Mouse (Mus musculus) hindlimb bud, embryonic 11.5 days (tissue): ENCODE data around the gene Cldn24.

Experiments
- DNase-seq: peaks from one replicate; pipeline ENCODE4 v3.0.0-alpha.2; 2012; ENCODE audit warnings: low read depth, low spot score; ENCODE audit errors: extremely low spot score

The Cldn24 gene

GRCm38 (mm10) chr8:47825596-47825995, 3.7 kb downstream of the Cldn24 start:
- no peak for DNase-seq

GRCm38 (mm10) chr8:47826911-47827310, 5.0 kb downstream of the Cldn24 start:
- no peak for DNase-seq

- no peak for DNase-seq
These were observed 10.7 kb downstream of the Cldn24 start for GRCm38 (mm10) chr8:47832616-47833015.

- no peak for DNase-seq
These were observed 12.0 kb downstream of the Cldn24 start for GRCm38 (mm10) chr8:47833944-47834343.

- no peak for DNase-seq
These were observed 21.1 kb downstream of the Cldn24 start for GRCm38 (mm10) chr8:47843063-47843462.

- DNase-seq: no peak
These were observed 21.7 kb downstream of the Cldn24 start for GRCm38 (mm10) chr8:47843651-47844050.

GRCm38 (mm10) chr8:47845956-47846355, 24.0 kb downstream of the Cldn24 start:
- no peak for DNase-seq

- DNase-seq: no peak
These were observed 25.2 kb downstream of the Cldn24 start for GRCm38 (mm10) chr8:47847161-47847560.

GRCm38 (mm10) chr8:47847931-47848330, 26.0 kb downstream of the Cldn24 start:
- no peak for DNase-seq

GRCm38 (mm10) chr8:47849842-47850241, 27.9 kb downstream of the Cldn24 start:
- DNase-seq: no peak

GRCm38 (mm10) chr8:47851824-47852502, 30.0 kb downstream of the Cldn24 start:
- DNase-seq: no peak

- DNase-seq: no peak
These were observed 30.8 kb downstream of the Cldn24 start for GRCm38 (mm10) chr8:47852737-47853136.

GRCm38 (mm10) chr8:47853356-47853755, 31.4 kb downstream of the Cldn24 start:
- DNase-seq: no peak

- no peak for DNase-seq
These were observed 37.3 kb downstream of the Cldn24 start for GRCm38 (mm10) chr8:47859259-47859658.

- DNase-seq: no peak
These were observed 44.6 kb downstream of the Cldn24 start for GRCm38 (mm10) chr8:47866568-47866967.

GRCm38 (mm10) chr8:47867067-47867466, 45.1 kb downstream of the Cldn24 start:
- DNase-seq: no peak
